Mouse (Mus musculus) cerebellum, adult 2 months (tissue): ENCODE data around the gene Qars. TPM values are rescaled to one million over a fixed set of nuclear protein-coding genes. Genes with fewer than 3 reads are reported as not detected.

Experiments
- DNase-seq, 2 experiments: peaks; one replicate each; pipeline ENCODE4 v3.0.0; 2021
- H3K27ac ChIP-seq: fragments of 200-500 bp; 2 replicates; pipeline ENCODE4 v1.5.1; 2012; ENCODE audit warnings: low read length, control low read depth, inconsistent platforms; ENCODE audit not compliant: insufficient read depth
- H3K27me3 ChIP-seq: fragments of 200-500 bp; 2 replicates; pipeline ENCODE4 v1.6.1; 2012; ENCODE audit warnings: inconsistent platforms, mild to moderate bottlenecking, low read length, moderate library complexity; ENCODE audit not compliant: control insufficient read depth, insufficient read depth
- H3K4me1 ChIP-seq: fragments of 200-500 bp; 2 replicates; pipeline ENCODE4 v1.6.1; 2011; ENCODE audit warnings: low read length; ENCODE audit not compliant: control insufficient read depth, insufficient read depth
- H3K4me3 ChIP-seq: fragments of 200-500 bp; replicated peaks from 2 replicates; pipeline ENCODE3; 2011; ENCODE audit warnings: mild to moderate bottlenecking, low read depth, low read length, control low read depth; ENCODE audit not compliant: insufficient read depth
- CTCF ChIP-seq: fragments of 200-500 bp; IDR thresholded peaks from 2 replicates; pipeline ENCODE4 v1.5.1; 2011; ENCODE audit warnings: low read depth, mild to moderate bottlenecking, control low read depth, low read length, moderate library complexity, borderline replicate concordance; ENCODE audit not compliant: insufficient read depth
- POLR2A ChIP-seq: fragments of 200-500 bp; IDR thresholded peaks from 2 replicates; pipeline ENCODE4 v1.6.1; 2011; ENCODE audit warnings: low read length, control low read depth, borderline replicate concordance; ENCODE audit not compliant: insufficient read depth
- WGBS: fragments of 180-500 bp; shearing (Covaris S2); methylation state at CpG from one replicate; pipeline ENCODE4 v1.1.7; 2018; 5-methylcytosine and 5-hydroxymethylcytosine counted together
- polyA plus RNA-seq: library from polyadenylated mRNA; depleted of rRNA; stranded (reverse); fragments of >200 nt; gene quantifications from 2 replicates; pipeline ENCODE4 v1.2.3, GENCODE M21; 2012

Gene Qars
- polyA plus RNA-seq, 1 experiment, result 107 TPM

GRCm38 (mm10) chr9:108490559-108491285, 16.8 kb upstream of the Qars start, which contains the start of gene Usp19:
Usp19 (plus strand) TSS chr9:108490602.
- Histone ChIP-seq H3K27ac (peak within 1 kb of the TSS; percentile 91), H3K4me3 (peak within 1 kb of the TSS; percentile 77), H3K27me3 (no peaks in the 10 kb centered on the region), H3K4me1 (peaks cover 16% of the 10 kb centered on the region)
- DNase-seq, result peak; percentile 96 to 98
- WGBS, result under 1% methylated on average over 69 of the region's 69 CpGs
- TF ChIP-seq POLR2A (peak; percentile 81; the same call in 1 of the 2 replicates), CTCF (no peak)

GRCm38 (mm10) chr9:108491286-108491580, 16.3 kb upstream of the Qars start:
- 4% methylated on average over 12 of the region's 12 CpGs for WGBS
- Histone ChIP-seq H3K4me3 (peak overlapping the region; percentile 77), H3K27me3 (no peaks in the 10 kb centered on the region), H3K4me1 (peaks cover 16% of the 10 kb centered on the region), H3K27ac (peak overlapping the region; percentile 91)
- TF ChIP-seq POLR2A, result no peak
- no peak for TF ChIP-seq CTCF
- DNase-seq, result no peak

GRCm38 (mm10) chr9:108492043-108492750, 15.3 kb upstream of the Qars start:
- Histone ChIP-seq H3K27ac (no peak overlapping the region), H3K4me1 (peaks cover 16% of the 10 kb centered on the region), H3K4me3 (peak overlapping the region; percentile 77), H3K27me3 (no peaks in the 10 kb centered on the region)
- TF ChIP-seq CTCF (no peak), POLR2A (no peak)
- DNase-seq, result peak in 1 of 2 experiments; percentile 34
- 27% methylated on average over 16 of the region's 16 CpGs for WGBS

- no peak for DNase-seq
- no peak overlapping the region for H3K4me3 ChIP-seq
- 91% methylated on average over 8 of the region's 8 CpGs for WGBS
- H3K4me1 ChIP-seq, result peaks cover 16% of the 10 kb centered on the region
- TF ChIP-seq POLR2A (no peak), CTCF (no peak)
- H3K27me3 ChIP-seq, result no peaks in the 10 kb centered on the region
- H3K27ac ChIP-seq, result no peak overlapping the region
Observed at GRCm38 (mm10) chr9:108493246-108493645, 14.3 kb upstream of the Qars start.

- 94% methylated on average over 19 of the region's 19 CpGs for WGBS
- H3K27ac ChIP-seq, result no peak overlapping the region
- H3K27me3 ChIP-seq, result no peaks in the 10 kb centered on the region
- DNase-seq, result no peak
- TF ChIP-seq CTCF (no peak), POLR2A (no peak)
- no peak overlapping the region for H3K4me3 ChIP-seq
- H3K4me1 ChIP-seq, result peaks cover 13% of the 10 kb centered on the region
Observed at GRCm38 (mm10) chr9:108494146-108494825, 13.2 kb upstream of the Qars start.

- WGBS, result 67% methylated on average over 10 of the region's 10 CpGs
- no peak overlapping the region for H3K4me3 ChIP-seq
- H3K27ac ChIP-seq, result no peak overlapping the region
- no peak for DNase-seq
- TF ChIP-seq POLR2A, result no peak
- TF ChIP-seq CTCF, result no peak
- H3K27me3 ChIP-seq, result no peaks in the 10 kb centered on the region
- H3K4me1 ChIP-seq, result peaks cover 9% of the 10 kb centered on the region
Observed at GRCm38 (mm10) chr9:108494905-108495304, 12.6 kb upstream of the Qars start.

- Histone ChIP-seq H3K4me1 (no peaks in the 10 kb centered on the region), H3K4me3 (no peak overlapping the region), H3K27ac (no peak overlapping the region), H3K27me3 (no peaks in the 10 kb centered on the region)
- TF ChIP-seq CTCF (no peak), POLR2A (no peak)
- DNase-seq, result no peak
- 92% methylated on average over 7 of the region's 7 CpGs for WGBS
Observed at GRCm38 (mm10) chr9:108499231-108499630, 8.3 kb upstream of the Qars start.
